Mouse (Mus musculus) small intestine, adult 2 months (tissue): ENCODE measurements around the gene Dcaf8. TPM values are rescaled to one million over a fixed set of nuclear protein-coding genes. Genes with fewer than 3 reads are reported as not detected.

Source experiments
- H3K27ac ChIP-seq: fragments of 200-500 bp; 2 replicates; pipeline ENCODE4 v1.5.1; 2012; ENCODE audit warnings: low read depth, low read length, control low read depth, inconsistent platforms; ENCODE audit not compliant: insufficient read depth
- H3K27me3 ChIP-seq: fragments of 200-500 bp; 2 replicates; pipeline ENCODE4 v1.6.1; 2012; ENCODE audit warnings: mild to moderate bottlenecking, moderate library complexity, low read length, inconsistent platforms; ENCODE audit not compliant: control insufficient read depth, insufficient read depth
- H3K36me3 ChIP-seq: fragments of 200-500 bp; 2 replicates; pipeline ENCODE4 v1.6.1; 2012; ENCODE audit warnings: mild to moderate bottlenecking, low read length, control low read depth, inconsistent platforms; ENCODE audit not compliant: control insufficient read depth, insufficient read depth
- H3K4me1 ChIP-seq: fragments of 200-500 bp; 2 replicates; pipeline ENCODE4 v1.6.1; 2012; ENCODE audit warnings: low read length, inconsistent platforms, mixed read lengths; ENCODE audit not compliant: control insufficient read depth, insufficient read depth, insufficient read length
- H3K4me3 ChIP-seq: fragments of 200-500 bp; 2 replicates; pipeline ENCODE4 v1.5.1; 2012; ENCODE audit warnings: low read depth, mild to moderate bottlenecking, control low read depth, inconsistent platforms, low read length, moderate library complexity
- CTCF ChIP-seq: fragments of 200-500 bp; IDR thresholded peaks from 2 replicates; pipeline ENCODE4 v1.5.1; 2012; ENCODE audit warnings: low read depth, mild to moderate bottlenecking, control low read depth, inconsistent platforms, low read length, moderate library complexity, mixed read lengths; ENCODE audit not compliant: insufficient replicate concordance, insufficient read length; ENCODE audit errors: extremely low read depth
- POLR2A ChIP-seq: fragments of 200-500 bp; IDR thresholded peaks from 2 replicates; pipeline ENCODE4 v1.6.1; 2012; ENCODE audit warnings: low read depth, mild to moderate bottlenecking, control low read depth, inconsistent platforms, low read length, moderate library complexity
- WGBS: fragments of 180-500 bp; shearing (Covaris S2); methylation state at CpG from one replicate; pipeline ENCODE4 v1.1.7; 2018; 5-methylcytosine and 5-hydroxymethylcytosine counted together
- polyA plus RNA-seq: library from polyadenylated mRNA; depleted of rRNA; stranded (reverse); fragments of >200 nt; gene quantifications from 2 replicates; pipeline ENCODE4 v1.2.3, GENCODE M21; 2012

The Dcaf8 gene
- polyA plus RNA-seq, 1 experiment = 26.7 TPM

DNA sequence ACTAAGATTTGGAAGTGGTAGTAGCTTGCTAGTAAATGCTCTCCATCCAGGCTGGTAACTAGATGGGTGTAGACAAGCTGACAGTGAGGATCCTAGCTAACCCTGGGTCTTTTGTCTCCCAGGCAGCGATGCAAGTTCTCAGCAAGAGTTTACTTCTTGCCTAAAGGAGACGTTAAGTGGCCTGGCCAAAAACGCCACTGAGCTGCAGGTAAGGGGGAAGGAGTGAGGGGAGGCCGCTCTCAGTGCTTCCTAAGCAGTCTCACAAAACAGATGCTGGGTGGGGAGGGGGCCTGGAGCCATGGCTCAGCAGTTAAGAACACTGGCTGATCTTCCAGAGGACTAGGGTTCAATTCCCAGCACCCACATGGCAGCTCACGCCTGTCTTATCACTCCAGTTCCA lies 18.1 kb upstream of the Dcaf8 start:
- Histone ChIP-seq H3K36me3 (peaks cover 59% of the 10 kb centered on the region), H3K27ac (no peak overlapping the region), H3K4me3 (no peak overlapping the region), H3K27me3 (no peaks in the 10 kb centered on the region), H3K4me1 (no peaks in the 10 kb centered on the region; the same call in 1 of the 2 replicates)
- TF ChIP-seq CTCF = no peak
- TF ChIP-seq POLR2A = no peak
- WGBS = 96% methylated on average over 5 of the region's 5 CpGs

- H3K36me3 ChIP-seq = peaks cover 67% of the 10 kb centered on the region
- H3K27ac ChIP-seq = no peak overlapping the region
- TF ChIP-seq POLR2A (no peak), CTCF (no peak)
- WGBS = 76% methylated on average over 7 of the region's 7 CpGs
- H3K4me1 ChIP-seq = no peaks in the 10 kb centered on the region; the same call in 1 of the 2 replicates
- H3K4me3 ChIP-seq = no peak overlapping the region
- H3K27me3 ChIP-seq = no peaks in the 10 kb centered on the region
Measured at GRCm38 (mm10) chr1:172132319-172132718, 15.6 kb upstream of the Dcaf8 start.

- TF ChIP-seq POLR2A = no peak
- TF ChIP-seq CTCF = no peak
- H3K27me3 ChIP-seq = no peaks in the 10 kb centered on the region
- peaks cover 63% of the 10 kb centered on the region for H3K36me3 ChIP-seq
- no peak overlapping the region for H3K4me3 ChIP-seq
- WGBS = 69% methylated on average over 7 of the region's 7 CpGs
- H3K4me1 ChIP-seq = no peaks in the 10 kb centered on the region
- peak overlapping the region; percentile 53; the same call in 1 of the 2 replicates for H3K27ac ChIP-seq
Measured at GRCm38 (mm10) chr1:172133535-172133934, 14.3 kb upstream of the Dcaf8 start.

- H3K27me3 ChIP-seq = no peaks in the 10 kb centered on the region
- peaks cover 58% of the 10 kb centered on the region for H3K36me3 ChIP-seq
- no peak overlapping the region for H3K4me3 ChIP-seq
- TF ChIP-seq CTCF (no peak), POLR2A (no peak)
- no peak overlapping the region for H3K27ac ChIP-seq
- WGBS = 78% methylated on average over 4 of the region's 4 CpGs
- H3K4me1 ChIP-seq = no peaks in the 10 kb centered on the region
Measured at GRCm38 (mm10) chr1:172134072-172134471, 13.8 kb upstream of the Dcaf8 start.

DNA sequence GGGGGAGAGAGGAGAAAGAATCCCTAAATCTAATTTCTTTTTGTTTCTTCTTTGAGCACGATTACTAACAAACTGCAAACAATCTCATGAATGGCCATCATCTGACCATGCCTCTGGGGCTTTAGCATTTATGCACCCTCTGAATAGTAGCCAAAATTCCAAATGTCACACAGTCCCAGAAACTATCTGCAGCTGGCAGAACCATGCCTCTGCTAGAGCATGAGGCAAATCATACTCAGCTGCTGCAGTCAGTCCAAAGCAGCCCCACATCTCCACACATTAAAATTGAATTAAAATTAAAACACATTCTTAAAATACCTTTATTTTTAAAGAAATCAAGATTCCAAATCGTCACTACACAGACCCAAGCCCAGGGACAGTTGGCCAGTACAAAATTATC lies 7.7 kb upstream of the Dcaf8 start:
- Histone ChIP-seq H3K4me1 (0 out of 2 replicates have a peak, but pooled peaks cover 2% of the 10 kb centered on the region), H3K27me3 (no peaks in the 10 kb centered on the region), H3K4me3 (no peak overlapping the region), H3K36me3 (peaks cover 7% of the 10 kb centered on the region), H3K27ac (no peak overlapping the region)
- 74% methylated on average over 2 of the region's 2 CpGs for WGBS
- TF ChIP-seq CTCF = no peak
- TF ChIP-seq POLR2A = no peak

DNA sequence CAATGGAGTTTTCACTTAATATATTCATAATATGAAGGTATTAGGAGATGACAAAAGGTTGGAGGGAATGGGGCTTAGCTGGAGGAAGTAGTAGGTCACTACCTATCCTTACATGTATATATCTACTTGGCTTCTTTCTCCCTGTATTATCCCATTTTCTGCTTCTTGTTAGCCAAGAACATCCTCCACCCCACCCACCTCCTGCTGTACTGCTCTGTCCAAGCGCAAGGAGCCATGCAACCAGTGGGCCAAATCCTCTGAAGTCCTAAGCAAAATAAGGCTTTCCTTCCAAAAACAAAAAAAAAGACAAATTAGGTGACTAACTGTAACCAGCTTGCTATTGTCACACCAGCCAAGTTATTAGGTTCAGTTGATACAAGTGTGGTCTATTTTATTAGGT lies 7.1 kb upstream of the Dcaf8 start:
- Histone ChIP-seq H3K27me3 (no peaks in the 10 kb centered on the region), H3K4me1 (0 out of 2 replicates have a peak, but pooled peaks cover 2% of the 10 kb centered on the region), H3K4me3 (no peak overlapping the region), H3K36me3 (peaks cover 2% of the 10 kb centered on the region), H3K27ac (no peak overlapping the region)
- TF ChIP-seq CTCF (no peak), POLR2A (no peak)
- whole genome bisulfite sequencing = 93% methylated on average over 1 of the region's 1 CpGs

- no peaks in the 10 kb centered on the region for H3K27me3 ChIP-seq
- H3K36me3 ChIP-seq = no peaks in the 10 kb centered on the region
- H3K4me1 ChIP-seq = 0 out of 2 replicates have a peak, but pooled peaks cover 2% of the 10 kb centered on the region
- no peak overlapping the region for H3K4me3 ChIP-seq
- WGBS = 29% methylated on average over 3 of the region's 3 CpGs
- H3K27ac ChIP-seq = peak overlapping the region; percentile 51; the same call in 1 of the 2 replicates
- no peak for TF ChIP-seq POLR2A
- TF ChIP-seq CTCF = no peak
Measured at GRCm38 (mm10) chr1:172141529-172141928, 6.4 kb upstream of the Dcaf8 start.

DNA sequence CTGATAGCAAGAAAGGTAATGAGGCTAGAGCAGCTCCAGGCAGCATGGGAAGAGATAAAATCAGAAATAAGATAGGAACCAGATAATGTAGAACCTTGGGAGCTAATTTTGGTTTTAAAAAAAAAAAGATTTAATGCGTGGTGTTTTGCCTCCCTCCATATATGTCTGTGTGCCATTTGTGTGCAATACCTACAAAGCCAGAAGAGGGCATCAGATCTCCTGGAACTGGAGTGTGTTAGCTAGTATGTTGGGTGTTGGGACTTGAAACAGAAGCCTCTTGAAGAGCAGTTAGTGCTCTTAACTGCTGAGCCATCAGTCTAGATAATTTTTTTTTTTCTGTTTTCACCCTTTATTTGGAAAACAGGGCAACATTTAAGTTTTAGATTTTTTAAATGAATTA lies 4.3 kb upstream of the Dcaf8 start:
- Histone ChIP-seq H3K4me1 (0 out of 2 replicates have a peak, but pooled peaks cover 2% of the 10 kb centered on the region), H3K27ac (no peak overlapping the region), H3K36me3 (no peaks in the 10 kb centered on the region), H3K27me3 (no peaks in the 10 kb centered on the region), H3K4me3 (no peak overlapping the region)
- no peak for TF ChIP-seq CTCF
- no peak for TF ChIP-seq POLR2A
- 6% methylated on average over 1 of the region's 1 CpGs for WGBS
